Mouse (Mus musculus): Measurements from ENCODE around the gene Gm8050.
A peak's percentile ranks its signal among the peaks of the same experiment; 100 is the strongest.
"Not testable (repeated sequence)": the region's sequence is repeated elsewhere in the genome, so short reads cannot be mapped to it uniquely, and the experiment has no call there.

Gm8050 gene

DNA sequence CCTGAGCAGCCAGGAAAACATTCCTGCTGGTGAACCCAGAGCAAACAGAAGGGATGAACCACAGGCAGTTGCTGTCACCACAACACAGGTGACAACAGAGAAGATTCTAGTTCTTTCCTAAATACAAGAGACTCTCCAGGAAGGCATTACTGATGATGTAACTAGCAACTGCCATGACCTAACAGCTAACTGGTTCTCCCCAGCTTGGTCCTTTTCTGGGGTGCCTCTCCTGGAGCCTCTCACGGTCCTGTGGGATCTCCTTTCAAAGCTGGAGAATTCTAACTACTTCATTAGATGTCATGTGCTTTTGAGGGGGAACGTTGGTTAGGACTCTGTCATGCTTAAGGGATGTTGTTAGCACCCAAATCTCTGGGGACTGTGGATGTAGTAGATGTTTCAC lies at the start of gene Gm8050:
Gene Gm8050, minus strand, starts transcription at position 101 of the 400 bp plus-strand sequence.
- DNase-seq (ENCODE audit: low spot score): not testable (repeated sequence)

- DNase-seq (ENCODE audit: low spot score): not testable (repeated sequence)
Observed at GRCm38 (mm10) chr14:6757231-6757536, 37.1 kb upstream of the Gm8050 start.

DNA sequence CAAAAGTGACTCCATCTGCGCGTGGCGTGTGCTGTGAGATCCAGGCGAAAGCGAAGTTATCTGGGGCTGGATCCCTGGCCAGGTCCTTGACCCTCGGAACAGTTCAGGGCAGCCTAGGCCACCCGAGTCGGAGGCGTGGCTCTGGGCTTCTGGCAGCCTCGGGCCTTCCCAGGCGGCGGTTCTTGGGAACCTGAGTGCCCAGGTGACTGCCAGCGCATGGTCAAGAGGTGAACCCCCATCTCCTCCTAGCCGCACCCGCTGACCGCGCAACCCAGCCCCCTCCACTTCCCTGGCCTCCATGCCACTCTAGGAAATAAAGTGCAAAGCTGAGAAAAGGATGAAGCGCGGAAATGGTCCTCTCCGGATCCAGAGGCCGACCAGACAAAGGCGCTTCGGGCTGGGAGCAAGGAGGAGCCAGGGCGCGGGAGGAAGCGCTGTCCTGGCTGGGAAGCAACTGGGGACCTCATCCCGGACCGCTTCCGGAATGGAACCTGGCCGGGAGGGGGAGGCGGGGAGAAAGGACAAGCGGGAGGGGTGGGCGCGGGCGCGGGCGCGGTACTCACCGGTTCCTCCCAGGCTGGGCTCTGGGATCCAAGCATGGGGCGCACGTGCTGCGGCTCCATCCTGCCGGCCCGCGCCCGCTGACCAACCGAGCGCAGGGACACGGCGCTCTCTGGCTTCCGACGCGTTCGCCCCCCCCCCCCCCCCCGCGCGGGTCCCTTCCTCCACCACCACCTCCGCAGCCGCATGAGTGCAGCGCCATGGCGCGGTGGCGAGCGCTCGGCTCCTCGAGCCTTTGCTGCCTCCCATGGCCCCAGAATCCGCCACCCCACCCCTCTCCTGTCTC lies 36.6 kb upstream of the Gm8050 start:
- peak; percentile 0 for DNase-seq (ENCODE audit: low spot score)

- not testable (repeated sequence) for DNase-seq (ENCODE audit: low spot score)
Observed at GRCm38 (mm10) chr14:6742232-6742631, 22.2 kb upstream of the Gm8050 start, which contains the start of gene Gm3636. Gm3636 (minus strand) TSS chr14:6742332.

DNA sequence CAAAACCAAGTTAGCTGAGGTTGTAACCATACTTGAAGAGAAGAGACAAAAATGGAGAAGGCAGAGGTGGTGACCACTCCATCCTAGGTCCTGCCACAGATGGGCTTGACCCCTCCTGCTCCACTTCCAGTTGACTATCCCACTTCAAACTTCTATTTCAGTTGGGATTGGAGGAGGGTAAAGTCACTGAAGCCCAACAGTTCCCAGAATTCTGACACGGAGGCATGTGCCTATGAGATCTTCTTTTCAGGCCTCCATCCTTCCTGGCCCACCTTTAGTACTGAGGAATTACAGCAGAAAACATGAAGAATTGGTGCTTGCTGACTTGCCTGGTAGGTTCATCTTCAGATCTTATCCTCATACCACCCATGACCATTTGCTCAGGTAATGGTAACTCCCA lies 36.0 kb downstream of the Gm8050 start, which contains the start of gene Gm10251:
Gene Gm10251, minus strand, starts transcription at position 101 of the 400 bp plus-strand sequence.
- DNase-seq (ENCODE audit: low spot score): not testable (repeated sequence)

Measured in lung, postnatal 25 days (tissue).